Mouse (Mus musculus) erythroblast, embryonic 14.5 days (primary cell): ENCODE measurements around the gene Fer1l5.

Experiments used
- GATA1 ChIP-seq: IDR thresholded peaks from 2 replicates; pipeline ENCODE4 v1.6.1; 2012; ENCODE audit warnings: low read length, inconsistent platforms, mixed read lengths
- TAL1 ChIP-seq: IDR thresholded peaks from 3 replicates; pipeline ENCODE4 v1.6.1; 2012; ENCODE audit warnings: low read length, inconsistent platforms, mixed read lengths

DNA sequence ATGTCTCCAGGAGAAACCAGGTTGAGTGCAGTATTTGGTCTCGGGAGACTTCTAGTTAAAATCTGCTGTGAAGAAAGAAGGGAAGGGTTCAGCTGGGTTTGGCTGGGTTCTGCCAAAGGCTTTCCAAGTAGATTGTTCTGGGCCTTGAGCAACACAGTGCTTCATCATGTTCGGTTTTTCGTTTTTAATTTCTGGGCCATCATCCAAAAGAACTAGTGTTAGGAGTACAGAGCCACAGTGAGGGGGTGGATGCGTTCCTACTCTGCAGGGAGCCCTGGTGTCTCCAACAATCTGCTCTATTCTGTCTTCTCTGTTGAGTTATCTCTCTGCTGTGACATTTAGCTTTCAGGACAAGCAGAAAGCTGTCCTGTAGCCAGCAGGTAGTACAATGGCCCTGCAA lies 69.0 kb downstream of the Fer1l5 start:
- TF ChIP-seq GATA1 (no peak), TAL1 (no peak)
